Mouse (Mus musculus) common myeloid progenitor, adult 5-6 weeks (primary cell): Measurements from ENCODE around the gene Cd22. TPM values are rescaled to one million over a fixed set of nuclear protein-coding genes. Genes with fewer than 3 reads are reported as not detected.

Experiments used
- ATAC-seq: replicated peaks from 2 replicates; pipeline ENCODE4 v1.8.0; 2016; ENCODE audit warnings: low read depth, mild to moderate bottlenecking, moderate TSS enrichment, inconsistent platforms; ENCODE audit not compliant: poor library complexity, severe bottlenecking
- total RNA-seq: library from RNA; stranded (forward); fragments of 200-1000, 187-1606 nt; gene quantifications from 2 replicates; pipeline ENCODE4 v1.2.3, GENCODE M21; 2017

Gene Cd22
- total RNA-seq, 1 experiment from 2014 or later: 7.6 TPM

DNA sequence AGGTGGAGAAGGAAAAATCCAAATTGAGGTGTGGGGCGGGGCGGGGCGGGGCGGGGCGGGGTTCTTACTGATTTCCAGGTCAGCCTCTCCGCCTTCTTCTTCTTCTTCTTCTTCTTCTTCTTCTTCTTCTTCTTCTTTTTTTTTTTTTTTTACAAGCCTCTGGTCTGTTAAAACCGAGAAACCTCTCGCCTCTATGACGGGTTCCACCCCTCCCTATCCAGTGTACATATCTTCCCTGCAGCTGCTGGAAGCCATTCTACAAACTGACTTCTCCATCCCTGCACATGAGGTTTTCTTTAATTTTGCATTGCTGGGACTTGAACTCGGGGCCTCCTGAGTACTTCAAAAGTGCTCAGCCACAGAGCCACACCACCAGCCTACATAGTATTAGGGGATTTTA is 53.5 kb downstream of the Cd22 start:
- no peak for ATAC-seq

- ATAC-seq: no peak
Measured at GRCm38 (mm10) chr7:30824306-30824705, 55.8 kb downstream of the Cd22 start.

- no peak for ATAC-seq
Measured at GRCm38 (mm10) chr7:30823675-30824074, 56.5 kb downstream of the Cd22 start, which contains the start of gene Ffar2. Ffar2 (minus strand) TSS chr7:30823775.

DNA sequence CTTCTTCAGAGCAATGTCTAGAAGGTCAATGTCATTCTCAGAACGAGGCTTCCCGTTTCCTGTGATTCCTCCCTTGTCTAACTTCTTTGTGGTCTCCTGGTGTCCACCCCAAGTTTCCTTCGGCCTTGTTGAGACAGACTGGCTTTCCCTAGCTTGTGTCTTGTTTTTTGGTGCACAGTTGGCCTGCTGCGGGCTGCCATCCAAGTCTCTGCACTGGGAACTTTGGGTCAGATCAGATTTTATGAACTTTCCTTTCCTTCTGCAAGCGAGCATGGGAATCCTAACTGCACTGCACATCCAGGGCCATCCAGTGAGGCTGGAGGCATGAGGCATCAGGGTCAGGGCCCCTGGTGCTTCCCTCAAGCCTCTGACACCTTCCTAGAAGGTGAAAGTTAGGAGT is 58.6 kb downstream of the Cd22 start:
- no peak; the same call in 1 of the 2 replicates for ATAC-seq

DNA sequence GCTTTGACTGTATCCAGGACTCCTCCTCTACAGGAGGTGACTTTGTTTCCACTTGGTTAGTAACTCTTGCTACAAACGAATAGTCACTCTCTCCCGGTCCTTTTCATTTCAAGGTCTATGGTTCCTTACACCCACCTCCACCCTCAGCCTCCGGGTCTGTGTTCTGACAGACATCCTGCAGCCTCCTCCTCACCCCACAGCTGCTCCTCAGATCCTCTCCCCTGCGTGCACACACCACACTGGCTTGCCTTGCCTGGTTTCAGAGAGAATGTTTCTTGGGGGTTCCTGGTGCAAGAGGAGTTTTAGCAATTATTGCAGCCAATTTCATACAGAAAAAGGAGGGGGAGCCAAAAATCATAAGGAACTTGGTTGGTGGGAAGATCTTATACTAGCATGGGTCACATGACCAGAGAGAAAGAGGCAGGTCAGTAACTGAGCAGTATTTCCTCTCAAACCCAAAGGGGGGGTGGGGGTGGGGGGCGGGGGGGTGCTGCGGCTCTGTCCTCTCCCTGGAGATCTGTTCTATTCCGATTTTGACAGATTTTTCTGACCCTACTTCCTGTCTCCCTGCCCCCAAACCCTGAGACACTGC is 59.2 kb downstream of the Cd22 start:
- peak; percentile 50 for ATAC-seq

DNA sequence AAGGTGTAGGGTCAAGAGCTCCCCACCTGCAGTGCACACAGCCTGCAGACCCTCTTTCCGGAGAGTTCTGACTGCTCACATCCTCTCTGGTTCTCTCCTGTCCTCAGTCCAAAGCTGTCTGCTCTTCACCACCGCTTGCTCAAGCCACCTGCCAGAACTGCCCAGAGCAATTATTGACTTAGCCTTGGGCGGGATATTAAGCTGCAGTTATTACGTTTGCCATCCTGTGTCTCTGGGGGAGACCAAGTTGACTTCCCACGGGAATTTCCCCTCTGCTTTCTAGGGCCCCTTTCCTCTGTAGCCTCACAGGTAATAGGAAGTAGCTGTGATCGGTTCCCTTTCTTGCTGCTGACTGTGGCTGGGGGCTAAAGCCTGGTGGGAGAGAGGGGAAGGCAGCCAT is 60.0 kb downstream of the Cd22 start:
- ATAC-seq: 0 out of 2 replicates have a peak, but pooled peaks have one; percentile 12

Other genes starting within 250 kb of the Cd22 start
- gene Etv2, start 244.5 kb downstream of the Cd22 start, total RNA-seq: not detected in 2 replicates
- gene Rbm42, start 230.0 kb downstream of the Cd22 start, total RNA-seq: 39.4 and 47.8 TPM in 2 replicates
- gene Haus5, start 215.3 kb downstream of the Cd22 start, total RNA-seq: 17.2 and 27.1 TPM in 2 replicates
- gene Pmis2, start 208.7 kb downstream of the Cd22 start, total RNA-seq: not detected in 2 replicates
- gene 2200002J24Rik, start 181.4 kb downstream of the Cd22 start, total RNA-seq: not detected in 2 replicates
- 1.1 and 1.8 TPM in 2 replicates for gene Atp4a, start 168.1 kb downstream of the Cd22 start, total RNA-seq
- gene Tmem147, start 150.8 kb downstream of the Cd22 start, total RNA-seq: 51.1 and 61.8 TPM in 2 replicates
- not detected in 2 replicates for gene Gapdhs, start 136.7 kb downstream of the Cd22 start, total RNA-seq
- 0.78 TPM in 1 of 2 replicates, not detected in the other for gene Sbsn, start 128.9 kb downstream of the Cd22 start, total RNA-seq
- gene Dmkn, start 116.6 kb downstream of the Cd22 start, total RNA-seq: 4.2 TPM in 1 of 2 replicates, not detected in the other
- not detected in 2 replicates for gene Krtdap, start 92.4 kb downstream of the Cd22 start, total RNA-seq
- 20.3 and 28.0 TPM in 2 replicates for gene Ffar2, start 56.6 kb downstream of the Cd22 start, total RNA-seq
- gene Ffar3, start 24.2 kb downstream of the Cd22 start, total RNA-seq: not detected in 2 replicates
- not detected in 2 replicates for gene Ffar1, start 18.8 kb downstream of the Cd22 start, total RNA-seq
- not detected in 2 replicates for gene Mag, start 34.5 kb upstream of the Cd22 start, total RNA-seq
- not detected in 2 replicates for gene Hamp2, start 44.3 kb upstream of the Cd22 start, total RNA-seq
- gene Hamp, start 63.7 kb upstream of the Cd22 start, total RNA-seq: not detected in 2 replicates
- 130 and 138 TPM in 2 replicates for gene Usf2, start 76.5 kb upstream of the Cd22 start, total RNA-seq
- 1.1 TPM in 1 of 2 replicates, not detected in the other for gene Lsr, start 93.1 kb upstream of the Cd22 start, total RNA-seq
- gene Fam187b, start 93.4 kb upstream of the Cd22 start, total RNA-seq: not detected in 2 replicates
- gene Fxyd5, start 162.1 kb upstream of the Cd22 start, total RNA-seq: 216 and 242 TPM in 2 replicates
- not detected in 2 replicates for gene Fxyd7, start 171.1 kb upstream of the Cd22 start, total RNA-seq
- gene Fxyd1, start 176.9 kb upstream of the Cd22 start, total RNA-seq: 2.7 and 4.2 TPM in 2 replicates
- gene Lgi4, start 179.0 kb upstream of the Cd22 start, total RNA-seq: not detected in 2 replicates
- not detected in 2 replicates for gene Fxyd3, start 196.4 kb upstream of the Cd22 start, total RNA-seq
- gene Hpn, start 234.9 kb upstream of the Cd22 start, total RNA-seq: 13.4 and 19.9 TPM in 2 replicates
- gene Scn1b, start 246.7 kb upstream of the Cd22 start, total RNA-seq: 2.1 TPM in 1 of 2 replicates, not detected in the other